Mouse (Mus musculus) skeletal muscle tissue, adult 2 months (tissue): ENCODE data around the gene Chrm2.
A peak's percentile ranks its signal among the peaks of the same experiment; 100 is the strongest.

Experiments used
- DNase-seq: peaks from one replicate; pipeline ENCODE4 v3.0.0-alpha.2; 2012; ENCODE audit warnings: low read depth, low spot score

Chrm2 gene

DNA sequence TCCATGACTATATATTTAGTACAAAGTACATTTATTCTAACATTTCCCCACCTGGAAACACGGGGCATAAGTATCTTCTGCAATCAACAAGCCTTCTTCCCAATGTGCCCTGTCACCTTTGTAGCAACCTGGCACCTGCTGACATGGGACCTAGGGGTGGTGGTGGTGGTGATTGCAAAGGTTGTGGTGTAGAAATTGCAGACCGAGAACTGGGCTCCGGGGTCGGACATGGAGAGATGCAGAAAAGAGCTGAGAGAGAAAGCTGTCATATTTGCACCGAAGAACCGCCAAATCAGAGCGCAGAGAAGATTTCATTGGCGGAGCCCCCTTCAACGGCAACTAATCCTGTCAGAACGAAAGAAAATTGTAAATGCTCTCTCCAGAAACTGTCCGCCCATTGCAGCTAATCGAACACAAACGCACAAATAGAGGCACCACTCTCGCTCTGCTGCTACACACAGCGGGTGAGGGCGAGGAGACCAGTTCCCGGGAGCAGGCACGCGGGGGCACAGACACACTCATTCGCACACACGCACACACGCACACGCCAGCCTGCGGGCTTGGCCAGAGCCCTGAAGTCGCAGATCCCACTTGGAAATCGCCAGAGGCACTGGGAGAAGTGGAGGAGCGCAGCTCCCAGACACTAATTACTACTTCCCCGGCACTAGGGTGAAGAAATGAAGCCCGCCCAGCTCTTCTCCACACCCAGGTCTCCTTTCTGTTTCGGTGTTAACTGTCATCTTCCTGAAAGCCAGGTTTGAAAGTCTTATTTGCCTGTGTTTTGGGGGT, at the start of gene Chrm2:
Gene Chrm2, plus strand, starts transcription at position 473 of the 789 bp plus-strand sequence.
- no peak for DNase-seq

DNA sequence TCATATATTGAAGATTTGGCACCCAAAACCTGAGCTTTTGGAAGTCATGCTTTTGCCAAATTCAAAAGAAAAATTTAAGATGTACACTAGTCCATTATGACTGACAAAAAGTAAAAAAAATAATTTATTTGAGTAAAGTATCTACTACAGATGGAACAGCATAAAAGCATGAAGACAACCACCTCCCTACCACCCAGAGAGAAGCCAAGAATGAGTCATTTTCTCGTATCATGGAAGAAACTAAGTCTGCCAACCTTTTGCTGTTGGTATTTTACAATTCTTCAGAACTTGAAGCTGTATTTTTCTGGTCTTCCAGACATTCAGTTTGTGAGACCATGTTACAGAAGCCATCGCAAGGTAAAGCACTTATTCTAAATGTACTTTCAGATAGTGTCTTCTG, 13.9 kb upstream of the Chrm2 start:
- no peak for DNase-seq

DNA sequence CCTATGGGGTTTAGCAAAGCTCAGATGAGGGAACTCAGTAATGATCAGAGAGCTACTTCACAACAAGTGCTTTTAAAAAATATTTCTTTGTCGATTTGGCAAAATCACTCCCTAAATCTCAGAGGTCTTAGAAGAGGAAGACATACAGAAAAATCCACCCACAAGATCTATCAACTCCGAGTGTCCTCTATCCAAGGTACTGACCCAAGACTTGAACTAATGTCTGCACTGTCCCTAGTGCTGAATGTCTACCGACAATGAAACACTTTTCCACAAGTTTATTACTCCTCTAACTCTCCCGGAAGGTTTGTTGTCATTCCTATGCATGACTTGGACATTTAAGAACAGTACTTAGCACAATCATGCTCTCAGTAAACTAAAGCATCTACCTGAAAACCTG, 9.9 kb upstream of the Chrm2 start:
- DNase-seq: no peak

DNA sequence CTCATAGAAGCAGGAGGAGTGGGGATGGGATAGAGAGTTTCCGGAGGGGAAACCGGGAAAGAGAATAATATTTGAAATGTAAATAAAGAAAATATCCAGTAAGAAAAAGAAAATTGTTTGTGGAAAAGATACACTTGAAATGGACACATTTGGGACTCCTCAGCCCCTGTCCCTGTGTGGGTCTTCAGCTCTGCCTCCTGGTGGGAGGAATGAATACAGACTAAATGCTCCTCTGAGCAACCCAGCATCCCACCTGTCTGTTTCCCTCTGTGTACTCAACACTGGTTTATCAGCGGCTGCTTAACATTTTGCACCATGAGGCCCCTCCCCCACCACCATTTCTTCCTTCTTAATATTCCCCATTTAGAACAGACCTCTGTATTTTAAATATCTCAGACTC, 3.8 kb upstream of the Chrm2 start:
- DNase-seq: no peak

DNA sequence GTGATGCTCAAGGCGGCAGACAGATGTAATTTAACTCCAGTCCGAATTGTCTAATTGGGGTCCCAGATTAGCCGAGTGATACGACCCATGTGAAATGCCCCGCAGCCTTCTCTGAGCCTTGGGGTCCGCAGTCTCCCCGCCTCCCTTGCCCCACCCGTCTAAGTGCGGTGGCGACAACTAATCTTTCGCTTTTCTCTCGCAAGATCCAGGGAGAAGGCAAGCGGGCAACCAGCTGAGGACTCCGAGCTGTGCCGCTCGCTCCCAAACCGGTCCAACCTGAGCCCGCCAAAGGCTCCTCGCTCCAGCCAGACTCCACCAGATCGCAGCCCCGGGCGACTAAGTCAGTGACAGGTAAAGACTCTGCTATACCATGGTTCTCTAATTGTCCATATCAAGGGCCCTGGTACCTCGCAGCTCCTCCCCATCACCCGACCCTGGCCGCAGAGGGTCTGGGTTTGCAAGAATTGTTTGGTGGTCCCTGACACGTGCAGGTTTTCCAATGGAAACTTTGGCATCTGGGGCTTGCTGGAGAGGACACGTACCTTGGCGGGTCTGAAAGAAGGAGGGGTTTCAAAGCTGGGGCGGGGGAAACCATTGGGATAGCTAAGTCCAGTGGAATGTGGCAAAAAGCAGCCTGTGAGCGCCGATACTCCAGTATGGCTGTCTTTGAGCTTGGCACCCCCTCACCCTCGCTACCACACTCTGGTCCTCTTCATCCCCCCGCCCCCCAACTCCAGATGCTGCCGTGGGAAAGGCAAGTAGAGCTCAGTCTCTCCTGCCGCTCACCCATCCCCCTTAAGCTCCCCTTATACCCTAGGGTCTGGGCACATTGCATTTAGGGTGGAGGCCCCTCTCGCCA, 746 bp downstream of the Chrm2 start:
- no peak for DNase-seq

DNA sequence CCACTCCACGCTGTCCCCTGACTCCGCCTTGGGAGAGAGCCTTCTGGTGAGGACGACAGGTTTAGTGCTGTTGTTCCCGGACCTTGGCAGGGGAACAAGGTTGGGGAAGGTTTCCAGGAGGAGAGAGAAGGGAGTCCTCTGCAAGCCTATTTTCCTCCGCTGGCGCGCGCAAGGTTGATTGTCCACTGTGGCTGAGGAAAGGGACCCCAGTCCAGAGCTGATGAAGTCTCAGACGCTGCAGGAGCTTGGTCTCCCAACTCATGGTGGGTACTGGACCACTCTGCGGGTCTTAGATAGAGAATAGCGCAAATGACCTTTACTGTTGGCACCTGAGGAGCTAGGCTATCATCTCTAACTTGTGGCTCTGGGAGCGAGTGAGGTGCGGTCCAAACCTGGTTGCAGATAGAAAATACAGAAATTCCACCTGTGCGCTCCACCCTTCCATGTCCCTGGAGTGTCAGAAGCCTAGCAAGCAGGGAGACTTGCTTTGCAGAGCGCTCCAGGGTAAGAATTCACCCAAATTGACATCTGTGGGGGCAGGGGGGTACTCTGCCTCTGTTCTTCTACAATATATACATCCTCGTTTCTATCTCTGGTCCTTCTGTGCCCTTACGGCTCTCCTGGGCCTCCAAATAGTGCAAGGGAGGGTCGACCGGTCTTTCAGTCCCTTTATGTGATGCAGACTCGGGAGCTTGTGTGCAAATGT, 1.5 kb downstream of the Chrm2 start:
- no peak for DNase-seq

DNA sequence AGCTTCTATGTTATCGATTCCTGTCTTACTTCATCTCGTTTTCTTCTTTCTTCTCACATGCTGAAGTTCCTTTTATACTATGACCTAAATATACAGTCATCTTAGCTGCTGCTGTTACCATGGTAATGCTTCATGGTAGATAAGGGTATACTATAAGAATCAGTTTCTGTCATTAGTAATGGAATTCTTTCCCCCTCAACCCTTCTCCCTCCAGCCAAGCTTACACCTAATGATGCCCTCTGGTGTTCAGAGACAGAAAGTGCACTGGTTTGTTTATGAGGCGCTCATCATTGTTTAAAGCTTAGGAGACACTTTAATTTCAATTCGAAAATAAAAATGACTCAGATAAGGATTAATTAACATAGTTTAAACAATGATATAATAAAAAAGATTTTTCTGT, 5.8 kb downstream of the Chrm2 start:
- DNase-seq: no peak

DNA sequence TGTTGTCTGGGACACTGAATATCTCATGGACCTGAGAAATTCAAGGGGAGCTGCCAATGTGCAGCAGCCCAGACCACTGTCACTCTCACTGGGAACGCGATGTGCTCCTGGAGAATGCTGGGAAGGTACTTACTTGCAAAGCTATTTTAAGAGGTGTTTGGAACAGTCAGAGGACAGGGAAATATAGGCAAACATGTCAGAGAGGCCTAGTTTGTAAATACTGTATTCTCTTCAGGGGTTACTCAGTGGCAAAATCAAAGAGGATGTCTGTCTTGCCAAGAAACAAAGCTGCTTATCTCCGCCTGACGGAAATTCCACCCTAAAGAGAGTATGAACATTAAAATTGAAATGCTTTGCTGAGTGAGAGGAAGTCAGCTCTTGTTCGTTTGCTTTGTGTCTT, 17.3 kb downstream of the Chrm2 start:
- peak; percentile 7 for DNase-seq

DNA sequence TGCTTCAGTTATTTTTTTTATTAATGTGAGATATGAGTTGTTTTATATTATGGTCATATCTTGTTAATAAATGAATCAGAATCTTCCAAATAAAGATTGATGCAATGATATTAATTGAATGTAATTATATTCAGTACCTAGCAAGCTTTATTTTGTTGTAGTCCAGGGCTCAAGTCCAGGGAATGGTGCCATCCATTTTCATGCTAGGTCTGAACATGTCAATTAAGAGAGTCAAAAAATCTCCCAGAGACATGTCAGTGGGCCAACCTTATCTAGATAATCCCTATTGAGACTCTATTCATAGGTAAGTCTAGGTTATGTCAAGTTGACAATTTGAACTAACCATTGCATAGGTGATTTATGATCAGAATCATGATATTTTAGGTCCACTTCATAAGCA, 21.1 kb downstream of the Chrm2 start:
- no peak for DNase-seq

DNA sequence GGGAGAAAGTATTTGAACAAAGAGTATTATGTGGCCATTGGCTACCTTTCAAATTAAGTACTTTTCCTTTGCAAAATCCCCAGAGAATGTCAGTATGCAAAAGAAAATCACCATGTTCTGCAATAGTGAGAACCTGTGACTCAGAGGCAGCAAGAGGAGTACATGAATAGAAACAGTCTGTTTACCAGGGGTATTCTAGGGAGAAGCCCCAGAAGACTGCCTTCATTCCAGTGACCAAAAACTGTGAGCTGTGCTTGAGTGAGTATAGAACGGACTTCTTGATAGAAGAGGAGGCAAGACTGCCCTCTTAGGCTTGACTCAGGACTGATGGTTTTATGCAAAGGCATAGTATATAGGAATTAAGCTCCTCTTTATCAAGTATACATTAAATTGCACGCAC, 22.2 kb downstream of the Chrm2 start:
- DNase-seq: no peak

DNA sequence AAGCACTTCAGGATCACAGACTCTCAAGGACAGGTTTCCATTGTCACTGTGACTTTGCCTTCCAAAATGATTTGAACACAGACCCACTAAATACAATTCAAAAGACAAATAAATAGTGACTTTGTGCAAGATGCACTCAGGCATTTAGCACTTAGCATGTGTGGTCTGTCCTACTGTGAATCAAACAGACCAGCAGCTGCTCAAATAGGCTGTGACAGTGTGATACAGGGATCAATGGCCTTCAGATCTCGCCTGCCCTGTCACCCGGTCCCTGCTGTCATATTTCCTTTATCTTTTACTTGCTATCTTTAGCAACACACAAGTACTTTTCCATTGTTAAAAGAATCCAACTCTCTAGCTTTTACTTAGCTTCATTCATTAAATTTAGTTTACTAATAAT, 31.8 kb downstream of the Chrm2 start:
- no peak for DNase-seq

DNA sequence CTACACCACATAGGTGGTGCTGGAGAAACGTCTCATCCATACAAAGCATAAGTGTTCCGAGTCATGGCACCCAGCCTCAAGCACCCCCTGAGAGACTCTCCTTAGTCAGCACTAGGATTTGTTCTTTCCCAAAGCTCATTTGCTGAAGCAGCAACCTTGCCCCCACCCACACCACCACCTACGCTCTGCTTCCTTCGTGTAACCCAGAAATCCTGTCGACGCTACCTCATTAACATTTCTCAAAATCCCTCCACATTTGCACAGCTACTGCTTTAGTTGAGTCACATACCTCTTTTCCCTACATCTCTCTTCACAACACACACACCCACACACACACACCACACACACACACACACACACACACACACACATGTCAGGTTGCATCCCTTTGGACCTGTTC, 50.1 kb downstream of the Chrm2 start:
- no peak for DNase-seq

DNA sequence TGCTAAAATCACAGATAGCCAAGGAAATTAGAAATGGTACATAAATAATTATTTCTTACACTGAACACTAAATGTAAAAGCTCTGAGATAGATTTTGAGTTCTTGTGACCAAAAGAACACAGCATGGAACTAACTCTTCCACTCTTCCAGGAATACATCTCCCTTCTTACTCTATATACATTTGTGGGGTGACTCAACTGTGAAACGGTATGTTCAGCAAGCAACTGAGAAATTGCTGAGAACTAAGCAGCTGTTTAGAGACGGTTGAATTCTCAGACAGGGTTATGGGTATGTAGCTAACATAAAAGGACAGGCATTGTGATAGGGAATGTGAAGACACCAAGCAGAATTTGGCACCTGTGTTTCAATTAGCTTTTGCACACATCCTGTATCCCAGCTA, 51.3 kb downstream of the Chrm2 start:
- no peak for DNase-seq

DNA sequence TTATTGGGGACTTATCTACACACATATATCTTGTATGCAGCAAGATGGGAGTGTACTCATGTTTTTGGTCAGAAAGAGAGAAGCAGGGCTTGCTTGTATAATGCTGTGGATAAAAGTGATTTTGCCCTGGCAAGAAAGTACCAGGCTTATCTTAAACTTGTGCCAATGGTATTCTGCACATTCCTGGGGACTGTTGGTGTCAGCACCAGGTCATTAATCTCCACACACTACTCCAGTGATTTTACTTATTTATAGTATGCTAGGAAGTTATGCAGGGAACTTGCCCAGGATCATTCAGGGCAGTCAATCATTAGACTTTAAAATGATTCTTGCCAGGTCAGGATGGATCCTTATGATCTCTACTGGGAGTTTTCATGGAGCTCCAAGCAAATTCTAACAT, 63.6 kb downstream of the Chrm2 start:
- no peak for DNase-seq

DNA sequence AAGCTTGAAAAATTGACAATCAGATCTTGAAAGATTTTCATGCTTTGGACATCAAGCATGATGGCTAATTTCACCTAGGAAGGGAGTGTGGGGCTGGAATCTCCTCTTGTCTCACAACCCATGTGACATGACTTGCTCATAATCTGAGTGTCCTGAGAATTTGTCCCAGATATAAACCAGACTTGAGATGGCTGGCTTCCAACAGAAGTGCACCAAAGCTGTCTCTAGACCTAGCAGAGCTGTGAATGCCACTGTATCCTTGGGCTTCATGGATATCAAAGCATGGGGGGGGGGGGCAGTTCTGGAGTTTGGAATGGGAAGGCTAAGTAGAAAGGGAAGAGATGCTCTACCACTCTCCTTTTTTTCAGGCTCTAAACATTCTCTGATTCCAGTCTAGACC, 67.2 kb downstream of the Chrm2 start:
- DNase-seq: no peak

DNA sequence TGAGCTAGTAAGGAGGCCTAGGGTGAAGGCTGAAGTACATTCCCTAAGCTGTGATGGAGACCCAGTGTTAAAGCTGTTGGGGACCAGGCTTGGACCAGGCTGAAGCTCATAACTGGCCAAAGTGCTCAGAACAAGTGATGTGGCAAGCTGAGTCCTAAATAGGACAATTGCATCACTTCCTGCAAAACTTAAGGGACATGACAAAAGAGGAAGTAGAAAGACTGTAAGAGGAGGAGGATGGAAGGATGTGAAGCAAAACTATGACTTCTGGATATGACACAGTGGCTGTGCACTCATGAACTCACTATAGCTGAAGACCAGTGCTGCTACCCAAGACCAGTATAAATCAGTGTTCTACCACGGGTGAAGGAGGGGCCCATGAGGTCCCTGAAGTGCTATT, 69.1 kb downstream of the Chrm2 start:
- DNase-seq: no peak

DNA sequence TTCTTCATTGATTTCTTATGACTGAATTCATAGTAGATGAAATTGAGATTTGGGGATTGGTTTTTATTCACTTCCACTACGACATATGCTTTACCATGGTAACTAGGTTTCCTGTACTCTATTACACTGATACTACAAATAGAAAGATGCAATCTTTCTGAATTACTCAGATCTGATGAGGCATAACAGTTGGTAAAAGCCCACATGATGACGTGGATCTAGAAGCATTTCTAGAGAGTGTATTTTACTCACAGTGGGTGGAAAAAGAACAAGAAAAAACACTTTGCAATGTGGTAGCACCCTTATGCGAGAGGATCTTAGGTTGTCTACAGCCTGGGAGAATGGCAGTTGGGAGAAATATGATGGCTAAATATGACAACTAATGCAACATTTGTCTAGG, 76.1 kb downstream of the Chrm2 start:
- DNase-seq: no peak

DNA sequence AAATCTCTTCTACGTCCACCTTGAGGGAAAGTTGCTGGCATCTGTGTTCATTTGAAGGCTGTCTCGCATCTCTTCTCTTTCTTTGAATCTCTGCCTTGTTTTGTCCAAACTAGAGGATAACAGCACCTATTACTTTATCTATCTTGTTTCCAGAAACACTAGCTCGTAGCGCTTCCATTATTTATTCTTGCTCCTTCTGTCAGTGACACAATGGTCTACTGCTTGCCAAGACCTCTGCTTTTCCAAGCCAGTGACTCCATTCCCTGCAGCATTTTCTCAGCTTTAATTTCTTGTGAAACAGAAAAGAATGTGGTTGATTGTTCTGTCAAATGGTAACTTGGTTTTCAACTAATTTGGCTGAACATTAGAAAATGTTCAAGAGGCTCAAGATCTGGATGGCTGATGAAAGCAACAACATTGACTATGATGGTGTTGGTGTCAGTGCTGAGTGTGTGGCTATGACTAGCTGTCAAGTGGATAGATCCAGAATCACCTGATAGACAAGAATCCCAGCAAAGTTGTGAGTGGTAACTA, 96.3 kb downstream of the Chrm2 start:
- no peak for DNase-seq

DNA sequence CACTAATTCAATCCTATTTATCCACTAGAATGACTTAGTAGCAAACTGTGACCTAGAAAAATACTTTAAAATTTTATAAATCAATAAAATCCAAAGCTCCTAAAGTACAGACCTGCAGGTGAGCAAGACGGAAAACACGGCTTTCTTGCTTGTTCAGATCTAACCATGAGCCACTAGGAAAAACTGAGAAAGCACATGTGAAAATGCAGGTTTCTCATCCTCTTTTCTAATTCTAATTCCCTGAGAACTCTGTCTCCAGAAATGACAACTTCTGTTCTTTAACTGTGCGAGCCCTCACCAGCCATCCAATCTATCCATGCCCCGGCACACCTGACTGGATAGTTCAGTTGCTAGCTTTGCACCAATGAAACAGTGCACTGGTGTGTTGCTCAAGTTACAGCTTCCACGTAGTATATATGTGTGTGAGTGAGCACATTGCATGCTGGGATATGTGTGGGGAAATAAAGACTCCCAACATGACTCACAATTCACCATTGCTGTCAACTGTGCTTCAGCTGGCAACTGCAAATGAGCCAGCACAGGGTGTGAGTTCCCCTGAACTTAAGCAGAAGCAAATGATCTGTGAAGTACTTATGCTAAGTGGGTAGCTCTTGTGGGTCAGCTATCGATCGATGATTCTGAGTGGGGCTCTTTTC, 119.3 kb downstream of the Chrm2 start:
- no peak for DNase-seq

DNA sequence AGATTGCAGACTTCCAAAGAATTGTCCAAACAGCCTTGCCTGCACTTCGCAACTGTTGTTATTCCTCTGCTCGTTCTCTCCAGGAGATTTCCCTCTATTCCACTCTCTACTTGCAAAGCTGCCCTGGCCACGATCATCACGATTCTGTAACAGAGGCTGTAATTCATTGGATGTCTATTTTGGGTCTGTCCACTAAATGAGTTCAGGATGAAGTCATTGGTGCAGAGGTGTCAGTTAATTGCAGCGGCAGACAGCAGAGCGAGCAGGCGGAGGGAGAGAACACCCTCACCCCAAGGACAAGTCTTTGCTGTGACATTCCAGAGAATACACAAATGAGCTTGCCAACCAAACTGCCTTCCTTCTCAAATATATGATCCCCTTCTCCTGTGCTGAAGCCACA, 120.1 kb downstream of the Chrm2 start:
- DNase-seq: no peak

DNA sequence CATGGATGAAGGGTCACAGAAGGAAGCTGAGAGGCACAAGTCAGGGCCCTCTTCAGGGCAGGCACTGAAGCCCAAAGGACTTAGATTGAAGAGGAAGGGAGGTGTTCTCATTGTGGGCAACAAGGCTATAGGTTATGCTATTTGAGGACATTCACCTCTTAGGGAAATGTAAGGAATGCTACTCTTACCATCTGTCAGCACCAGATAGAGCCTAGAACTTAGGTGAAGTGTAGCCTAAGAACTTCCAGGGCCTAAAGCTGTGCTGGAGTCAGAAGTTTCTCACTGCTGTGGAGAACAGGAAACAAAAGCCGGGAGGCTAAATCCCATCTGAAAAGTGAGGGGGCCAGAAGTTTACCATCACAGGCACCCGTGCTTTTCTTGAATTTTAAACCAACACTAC, 120.6 kb downstream of the Chrm2 start:
- DNase-seq: no peak

DNA sequence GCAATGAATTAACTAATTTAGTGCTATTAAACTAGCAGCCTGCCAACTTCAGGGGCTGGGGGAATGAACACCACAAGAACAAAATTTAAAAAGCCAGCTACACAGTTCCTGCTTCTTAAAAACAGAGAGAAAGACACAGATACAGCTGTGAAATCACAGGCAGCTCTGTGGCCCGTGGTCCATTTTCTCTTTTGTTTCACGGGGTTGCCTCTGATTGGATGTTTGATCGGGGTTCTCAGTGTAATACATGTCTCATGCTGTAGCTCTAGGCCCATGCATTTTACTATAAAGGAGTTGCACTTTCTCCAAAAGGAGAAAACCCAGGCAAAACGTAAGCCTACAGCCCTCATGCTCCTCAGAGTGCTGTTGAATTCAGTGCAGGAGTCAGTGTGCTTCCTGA, 128.6 kb downstream of the Chrm2 start:
- DNase-seq: no peak
